Mouse (Mus musculus) heart, embryonic 12.5 days (tissue): Measurements from ENCODE around the gene Acyp2. TPM values are rescaled to one million over a fixed set of nuclear protein-coding genes. Genes with fewer than 3 reads are reported as not detected.
A peak's percentile ranks its signal among the peaks of the same experiment; 100 is the strongest.

ENCODE experiments used
- ATAC-seq: fragments of 200-750 bp; cut with Nextera tagmentation; 2 replicates; pipeline ENCODE4 v1.8.0; 2017; ENCODE audit warnings: moderate TSS enrichment, moderate library complexity; ENCODE audit not compliant: insufficient number of reproducible peaks, low FRiP score
- H3K27ac ChIP-seq: fragments of 300-500 bp; sonication (generic); 2 replicates; pipeline ENCODE4 v1.5.1; 2016; ENCODE audit warnings: mild to moderate bottlenecking, moderate library complexity; ENCODE audit not compliant: poor library complexity, severe bottlenecking
- H3K27me3 ChIP-seq: fragments of 300-500 bp; sonication (generic); replicated peaks from 2 replicates; pipeline ENCODE4 v1.6.1; 2016; ENCODE audit warnings: mild to moderate bottlenecking, moderate library complexity
- H3K36me3 ChIP-seq: fragments of 300-500 bp; sonication (generic); 2 replicates; pipeline ENCODE4 v1.6.1; 2016; ENCODE audit warnings: mild to moderate bottlenecking, moderate library complexity
- H3K4me1 ChIP-seq: fragments of 300-500 bp; sonication (generic); replicated peaks from 2 replicates; pipeline ENCODE4 v1.6.1; 2016; ENCODE audit warnings: mild to moderate bottlenecking
- H3K4me2 ChIP-seq: fragments of 300-500 bp; sonication (generic); 2 replicates; pipeline ENCODE4 v1.6.1; 2016; ENCODE audit warnings: mild to moderate bottlenecking, moderate library complexity
- H3K4me3 ChIP-seq: fragments of 300-500 bp; sonication (generic); 2 replicates; pipeline ENCODE4 v1.5.1; 2016; ENCODE audit warnings: mild to moderate bottlenecking
- H3K9ac ChIP-seq: fragments of 300-500 bp; sonication (generic); 2 replicates; pipeline ENCODE4 v1.6.1; 2016; ENCODE audit warnings: mild to moderate bottlenecking, moderate library complexity
- H3K9me3 ChIP-seq: fragments of 300-500 bp; sonication (generic); replicated peaks from 2 replicates; pipeline ENCODE4 v1.6.1; 2016; ENCODE audit warnings: mild to moderate bottlenecking, moderate library complexity
- WGBS: fragments of 180-500 bp; shearing (Covaris S2); methylation state at CpG from one replicate; pipeline ENCODE4 v1.1.7; 2016; 5-methylcytosine and 5-hydroxymethylcytosine counted together
- polyA plus RNA-seq: library from polyadenylated mRNA; unstranded; fragments of >200 nt; fragmentation: Nextera tagmentation; extraction: Ambion mirVana; gene quantifications from 2 replicates; pipeline ENCODE4 v1.2.1, GENCODE M21; 2016

The Acyp2 gene
- polyA plus RNA-seq, 1 experiment from 2014 or later = 27.7 TPM

DNA sequence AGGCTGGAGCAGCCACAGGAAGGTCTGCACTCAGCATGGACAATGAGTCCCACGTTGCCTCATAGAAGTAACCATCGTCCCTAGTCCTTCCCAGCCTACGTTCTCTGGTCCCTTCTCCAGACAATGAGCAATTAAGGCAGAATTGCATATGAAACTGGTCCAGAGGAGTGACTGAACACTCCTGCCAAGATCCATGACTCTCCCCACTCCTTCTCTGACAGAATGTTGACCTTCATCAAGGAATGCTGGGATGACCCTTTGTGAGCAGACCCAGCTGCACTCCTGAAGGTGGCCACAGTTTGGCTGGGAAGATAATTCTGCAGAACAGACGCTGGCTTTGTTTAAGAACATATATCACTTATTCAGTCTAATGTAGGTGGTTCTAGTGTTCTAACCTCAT, 166.1 kb downstream of the Acyp2 start:
- H3K9me3 ChIP-seq = no peaks in the 10 kb centered on the region
- H3K27me3 ChIP-seq = no peaks in the 10 kb centered on the region
- no peak overlapping the region for H3K27ac ChIP-seq
- no peak for ATAC-seq
- H3K4me1 ChIP-seq = no peaks in the 10 kb centered on the region
- no peak overlapping the region for H3K9ac ChIP-seq
- no peak overlapping the region for H3K4me3 ChIP-seq
- H3K36me3 ChIP-seq = no peaks in the 10 kb centered on the region
- 74% methylated on average over 4 of the region's 4 CpGs for WGBS
- no peak overlapping the region for H3K4me2 ChIP-seq

DNA sequence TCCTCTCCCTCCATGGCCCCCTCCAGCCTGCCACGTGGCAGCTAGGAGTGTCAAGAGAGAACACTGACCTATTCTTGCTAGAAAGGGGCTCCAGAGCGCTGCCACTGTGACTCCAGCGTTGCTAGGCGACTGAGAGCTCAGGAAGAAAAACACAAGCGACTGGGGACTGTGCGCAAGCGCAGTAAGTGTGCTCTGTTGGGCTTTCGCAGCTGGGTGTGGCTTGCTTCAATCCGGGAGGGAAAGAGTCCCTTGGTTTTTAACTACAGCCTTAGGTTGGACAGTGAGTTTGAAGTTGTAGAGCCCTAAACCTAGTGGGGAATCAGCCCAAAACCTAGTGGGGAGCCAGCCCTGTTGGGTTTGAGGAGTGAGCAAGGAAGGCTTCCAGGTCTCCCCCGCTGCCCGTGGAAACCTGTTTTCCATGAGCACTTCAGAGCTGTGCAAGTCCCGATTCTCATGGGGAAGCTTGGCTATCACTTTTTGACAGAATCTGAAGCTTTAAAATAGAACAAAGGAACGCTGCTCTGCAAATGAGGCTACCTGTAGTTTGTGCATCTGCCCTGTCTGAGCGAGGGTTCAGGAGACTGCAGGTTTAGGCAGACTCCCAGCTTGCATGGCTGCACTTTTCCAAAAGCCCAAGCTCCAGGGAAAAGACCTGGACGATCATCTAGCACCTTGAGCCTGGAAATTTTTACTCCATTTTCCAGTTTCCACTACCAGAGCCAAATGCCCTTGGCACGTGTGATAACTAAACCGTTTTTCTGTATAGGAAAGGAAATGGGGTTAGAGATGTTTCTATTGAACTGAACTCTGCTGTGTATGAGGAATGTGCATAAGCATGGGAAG, 177.4 kb downstream of the Acyp2 start, which contains the start of gene 4930505A04Rik:
4930505A04Rik (minus strand) TSS at position 77 of the 843 bp plus-strand sequence.
- Histone ChIP-seq H3K9me3 (no peaks in the 10 kb centered on the region), H3K27me3 (no peaks in the 10 kb centered on the region), H3K36me3 (no peaks in the 10 kb centered on the region), H3K4me1 (peaks cover 20% of the 10 kb centered on the region), H3K4me3 (peak within 1 kb of the TSS; percentile 57), H3K4me2 (peak within 1 kb of the TSS; percentile 75), H3K9ac (peak within 1 kb of the TSS; percentile 75), H3K27ac (peak within 1 kb of the TSS; percentile 91)
- WGBS = 6% methylated on average over 17 of the region's 17 CpGs
- ATAC-seq = peak; percentile 92

DNA sequence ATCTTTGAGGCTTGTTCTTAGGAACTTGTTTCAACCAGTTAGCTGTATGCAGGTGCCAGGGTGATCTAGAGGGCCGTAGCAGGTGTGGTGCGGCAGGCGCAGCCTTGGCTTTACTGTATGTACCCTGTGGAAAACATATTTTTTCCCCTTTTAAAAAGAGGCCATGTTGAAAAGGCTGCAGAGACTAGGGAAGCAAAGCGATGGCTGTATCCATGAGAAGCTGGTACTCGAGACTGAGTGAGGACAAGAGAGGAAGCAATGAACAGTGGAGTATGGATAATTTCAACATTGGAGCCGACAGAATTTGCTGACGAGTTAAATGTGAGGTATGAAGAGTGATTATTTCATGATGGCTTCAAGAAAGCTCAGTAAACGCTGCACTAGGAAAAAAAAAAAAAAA, 178.2 kb downstream of the Acyp2 start:
- WGBS = 58% methylated on average over 8 of the region's 8 CpGs

More for the DNA sequence above, 178.2 kb downstream of the Acyp2 start:
- peak overlapping the region; percentile 91 for H3K27ac ChIP-seq
- no peak overlapping the region for H3K9ac ChIP-seq
- peaks cover 20% of the 10 kb centered on the region for H3K4me1 ChIP-seq
- no peak for ATAC-seq
- no peaks in the 10 kb centered on the region for H3K9me3 ChIP-seq
- H3K4me3 ChIP-seq = no peak overlapping the region
- no peaks in the 10 kb centered on the region for H3K27me3 ChIP-seq
- no peaks in the 10 kb centered on the region for H3K36me3 ChIP-seq
- H3K4me2 ChIP-seq = peak overlapping the region; percentile 75

Other genes starting within 250 kb of the Acyp2 start
- 0.28 TPM in 1 of 2 replicates, not detected in the other for gene 4930505A04Rik, start 177.8 kb downstream of the Acyp2 start, polyA plus RNA-seq
- gene Psme4, start 122.1 kb upstream of the Acyp2 start, polyA plus RNA-seq = 18.9 and 20.4 TPM in 2 replicates
- gene Gpr75, start 235.8 kb upstream of the Acyp2 start, polyA plus RNA-seq = 0.06 and 0.13 TPM in 2 replicates
- gene Asb3, start 235.8 kb upstream of the Acyp2 start, polyA plus RNA-seq = 21.1 and 22.7 TPM in 2 replicates